Mouse (Mus musculus) stomach, postnatal 0 days (tissue): ENCODE data around the gene A030003K21Rik.

Experiments used
- CTCF ChIP-seq: IDR thresholded peaks from 2 replicates; pipeline ENCODE4 v1.5.1; 2016; ENCODE audit warnings: antibody characterized with exemption, low read depth, mild to moderate bottlenecking, moderate library complexity
- EP300 ChIP-seq: optimal IDR thresholded peaks from 2 replicates; pipeline ENCODE3; 2016; ENCODE audit warnings: antibody characterized with exemption

DNA sequence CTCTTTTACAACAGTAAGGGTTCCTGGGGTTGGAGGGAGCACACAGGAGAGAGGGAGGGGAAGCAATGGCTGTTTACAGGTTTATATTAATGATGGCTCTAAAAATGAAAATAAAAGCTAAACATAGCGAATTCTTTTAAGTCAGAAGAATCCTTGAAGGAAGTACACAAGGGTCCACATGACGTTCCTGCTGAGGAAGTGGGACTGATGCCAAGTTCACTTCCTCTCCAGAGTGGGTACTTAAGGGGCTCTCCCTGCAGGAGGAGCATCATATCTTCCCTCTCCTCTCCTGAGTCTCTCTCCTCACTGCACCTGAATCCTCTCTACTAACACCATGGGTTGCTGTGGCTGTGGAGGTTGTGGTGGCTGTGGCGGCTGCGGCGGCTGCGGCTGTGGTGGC, 18.5 kb downstream of the A030003K21Rik start, which contains the start of gene A030014E15Rik:
- TF ChIP-seq CTCF = no peak
- TF ChIP-seq EP300 = no peak
